Mouse (Mus musculus): ENCODE results near the gene 2900026A02Rik.

DNA sequence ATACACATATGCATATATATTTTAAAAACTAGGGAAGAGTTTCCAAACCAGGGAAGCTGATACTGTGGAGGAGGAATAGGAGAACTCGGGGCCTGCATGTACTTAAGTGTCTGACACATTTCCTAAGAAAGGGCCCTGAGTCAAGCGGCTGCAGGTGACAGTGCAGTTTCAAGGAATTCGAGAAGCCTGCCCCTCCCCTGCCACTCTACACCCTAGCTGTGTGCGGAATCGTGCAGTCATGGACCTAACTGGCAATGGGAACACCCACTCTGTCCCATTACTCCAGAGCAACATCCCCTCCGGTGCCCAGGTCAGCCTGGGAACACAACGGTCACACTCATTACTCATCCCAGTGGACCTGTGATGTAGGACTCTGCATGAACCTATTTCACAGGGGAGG is 114.4 kb downstream of the 2900026A02Rik start:
- TF ChIP-seq EP300 (IDR thresholded peaks at IDR 0.05; ENCODE audit: low read depth): no peak
- TF ChIP-seq CTCF (IDR thresholded peaks at IDR 0.05; ENCODE audit: low read depth): no peak
